Mouse (Mus musculus) hindbrain, embryonic 14.5 days (tissue): ENCODE data around the gene Usp37. TPM values are rescaled to one million over a fixed set of nuclear protein-coding genes. Genes with fewer than 3 reads are reported as not detected.
A peak's percentile ranks its signal among the peaks of the same experiment; 100 is the strongest.

ENCODE experiments used
- ATAC-seq: fragments of 200-750 bp; cut with Nextera tagmentation; 2 replicates; pipeline ENCODE4 v1.8.0; 2017; ENCODE audit warnings: moderate number of reproducible peaks, mild to moderate bottlenecking, moderate TSS enrichment, moderate library complexity; ENCODE audit not compliant: low FRiP score
- DNase-seq: peaks from one replicate; pipeline ENCODE4 v3.0.0-alpha.2; 2015; ENCODE audit warnings: low spot score
- H3K27ac ChIP-seq: fragments of 300-500 bp; sonication (generic); 2 replicates; pipeline ENCODE4 v1.5.1; 2014; ENCODE audit warnings: mild to moderate bottlenecking, moderate library complexity
- H3K27me3 ChIP-seq: fragments of 300-500 bp; sonication (generic); 2 replicates; pipeline ENCODE4 v1.6.1; 2014; ENCODE audit warnings: mild to moderate bottlenecking, low read length, mixed read lengths; ENCODE audit not compliant: control insufficient read depth, insufficient read depth
- H3K36me3 ChIP-seq: fragments of 300-500 bp; sonication (generic); replicated peaks from 2 replicates; pipeline ENCODE4 v1.6.1; 2014; ENCODE audit not compliant: control insufficient read depth, insufficient read depth
- H3K4me1 ChIP-seq: fragments of 300-500 bp; sonication (generic); replicated peaks from 2 replicates; pipeline ENCODE4 v1.6.1; 2014; ENCODE audit warnings: antibody characterized with exemption, low read length, mixed read lengths; ENCODE audit not compliant: control insufficient read depth, insufficient read depth
- H3K4me2 ChIP-seq: fragments of 300-500 bp; sonication (generic); replicated peaks from 2 replicates; pipeline ENCODE4 v1.6.1; 2014; ENCODE audit warnings: mild to moderate bottlenecking, moderate library complexity
- H3K4me3 ChIP-seq: fragments of 300-500 bp; sonication (generic); replicated peaks from 2 replicates; pipeline ENCODE4 v1.5.1; 2014; ENCODE audit warnings: mild to moderate bottlenecking, low read length
- H3K9ac ChIP-seq: fragments of 300-500 bp; sonication (generic); 2 replicates; pipeline ENCODE4 v1.6.1; 2014
- H3K9me3 ChIP-seq: fragments of 300-500 bp; sonication (generic); 2 replicates; pipeline ENCODE4 v1.6.1; 2016; ENCODE audit warnings: low read length; ENCODE audit not compliant: control insufficient read depth
- WGBS: fragments of 180-500 bp; shearing (Covaris S2); extraction: QIAGEN DNeasy Blood & Tissue Kit; methylation state at CpG from one replicate; pipeline ENCODE4 v1.1.7; 2014; 5-methylcytosine and 5-hydroxymethylcytosine counted together
- polyA plus RNA-seq: library from polyadenylated mRNA; unstranded; fragments of >200 nt; fragmentation: Nextera tagmentation; extraction: Ambion mirVana; gene quantifications from 2 replicates; pipeline ENCODE4 v1.2.1, GENCODE M21; 2014

Usp37 gene
- polyA plus RNA-seq, 1 experiment from 2014 or later = 26.5 TPM

- Histone ChIP-seq H3K4me3 (no peak overlapping the region), H3K9me3 (no peaks in the 10 kb centered on the region), H3K4me1 (peaks cover 17% of the 10 kb centered on the region), H3K9ac (no peak overlapping the region), H3K27ac (no peak overlapping the region), H3K36me3 (peaks cover 12% of the 10 kb centered on the region; the same call in 1 of the 2 replicates), H3K27me3 (peaks cover 8% of the 10 kb centered on the region), H3K4me2 (no peak overlapping the region)
- DNase-seq (no peak), ATAC-seq (no peak)
- 93% methylated on average over 15 of the region's 15 CpGs for WGBS
Observed at GRCm38 (mm10) chr1:74394858-74395257, 149.2 kb downstream of the Usp37 start.

- DNase-seq = no peak
- 94% methylated on average over 9 of the region's 9 CpGs for WGBS
- Histone ChIP-seq H3K9ac (no peak overlapping the region), H3K27ac (no peak overlapping the region), H3K9me3 (no peaks in the 10 kb centered on the region), H3K4me1 (peaks cover 17% of the 10 kb centered on the region), H3K36me3 (peaks cover 12% of the 10 kb centered on the region; the same call in 1 of the 2 replicates), H3K27me3 (peaks cover 13% of the 10 kb centered on the region), H3K4me3 (no peak overlapping the region), H3K4me2 (no peak overlapping the region)
- ATAC-seq = no peak
Observed at GRCm38 (mm10) chr1:74394311-74394710, 149.8 kb downstream of the Usp37 start.

- DNase-seq (no peak), ATAC-seq (no peak)
- Histone ChIP-seq H3K4me2 (no peak overlapping the region), H3K4me1 (peaks cover 17% of the 10 kb centered on the region), H3K4me3 (no peak overlapping the region), H3K27ac (no peak overlapping the region), H3K9me3 (no peaks in the 10 kb centered on the region), H3K36me3 (peaks cover 12% of the 10 kb centered on the region; the same call in 1 of the 2 replicates), H3K27me3 (peaks cover 15% of the 10 kb centered on the region), H3K9ac (no peak overlapping the region)
- WGBS = 85% methylated on average over 9 of the region's 9 CpGs
Observed at GRCm38 (mm10) chr1:74393697-74394096, 150.4 kb downstream of the Usp37 start.

- no peak overlapping the region for H3K27ac ChIP-seq
- H3K4me2 ChIP-seq = peak overlapping the region; percentile 95
- DNase-seq (no peak), ATAC-seq (no peak)
- H3K4me3 ChIP-seq = peak overlapping the region; percentile 91
- H3K27me3 ChIP-seq = peaks cover 15% of the 10 kb centered on the region
- peak overlapping the region; percentile 81; the same call in 1 of the 2 replicates for H3K9ac ChIP-seq
- WGBS = 42% methylated on average over 7 of the region's 7 CpGs
- no peaks in the 10 kb centered on the region for H3K9me3 ChIP-seq
- H3K36me3 ChIP-seq = peaks cover 12% of the 10 kb centered on the region; the same call in 1 of the 2 replicates
- peaks cover 17% of the 10 kb centered on the region for H3K4me1 ChIP-seq
Observed at GRCm38 (mm10) chr1:74393010-74393409, 151.1 kb downstream of the Usp37 start.

GRCm38 (mm10) chr1:74392446-74392994 is 151.6 kb downstream of the Usp37 start:
- H3K9me3 ChIP-seq = no peaks in the 10 kb centered on the region
- peak overlapping the region; percentile 91 for H3K4me3 ChIP-seq

GRCm38 (mm10) chr1:74391844-74392441 is 152.1 kb downstream of the Usp37 start:
- peaks cover 17% of the 10 kb centered on the region for H3K4me1 ChIP-seq
- peak overlapping the region; percentile 95 for H3K4me2 ChIP-seq
- peak; percentile 52 for ATAC-seq
- peak overlapping the region; percentile 91 for H3K4me3 ChIP-seq
- 1% methylated on average over 23 of the region's 63 CpGs for WGBS
- H3K27me3 ChIP-seq = peaks cover 15% of the 10 kb centered on the region
- no peaks in the 10 kb centered on the region for H3K9me3 ChIP-seq
- peak overlapping the region; percentile 86 for H3K27ac ChIP-seq
- peaks cover 12% of the 10 kb centered on the region; the same call in 1 of the 2 replicates for H3K36me3 ChIP-seq
- peak; percentile 27 for DNase-seq
- peak overlapping the region; percentile 81 for H3K9ac ChIP-seq

More at GRCm38 (mm10) chr1:74392446-74392994, 151.6 kb downstream of the Usp37 start:
- WGBS = 3% methylated on average over 16 of the region's 16 CpGs
- Histone ChIP-seq H3K4me1 (peaks cover 17% of the 10 kb centered on the region), H3K9ac (peak overlapping the region; percentile 81), H3K27me3 (peaks cover 15% of the 10 kb centered on the region), H3K27ac (peak overlapping the region; percentile 86), H3K36me3 (peaks cover 12% of the 10 kb centered on the region; the same call in 1 of the 2 replicates), H3K4me2 (peak overlapping the region; percentile 95)
- DNase-seq = no peak
- peak; percentile 14 for ATAC-seq

GRCm38 (mm10) chr1:74390924-74391748 is 152.9 kb downstream of the Usp37 start, which contains the start of gene Ctdsp1:
Ctdsp1 (plus strand) TSS chr1:74391509.
- H3K4me1 ChIP-seq = peaks cover 17% of the 10 kb centered on the region
- H3K4me3 ChIP-seq = peak within 1 kb of the TSS; percentile 91
- DNase-seq (peak; percentile 96), ATAC-seq (peak; percentile 84)
- H3K27ac ChIP-seq = peak within 1 kb of the TSS; percentile 86
- H3K36me3 ChIP-seq = peaks cover 12% of the 10 kb centered on the region; the same call in 1 of the 2 replicates
- H3K4me2 ChIP-seq = peak within 1 kb of the TSS; percentile 95
- peak within 1 kb of the TSS; percentile 81 for H3K9ac ChIP-seq
- no peaks in the 10 kb centered on the region for H3K9me3 ChIP-seq
- H3K27me3 ChIP-seq = peaks cover 15% of the 10 kb centered on the region
- 3% methylated on average over 47 of the region's 51 CpGs for WGBS

GRCm38 (mm10) chr1:74390287-74390906 is 153.7 kb downstream of the Usp37 start:
- H3K27ac ChIP-seq = no peak overlapping the region; the same call in 1 of the 2 replicates
- H3K9ac ChIP-seq = no peak overlapping the region
- H3K36me3 ChIP-seq = peaks cover 12% of the 10 kb centered on the region; the same call in 1 of the 2 replicates
- peak overlapping the region; percentile 91; the same call in 1 of the 2 replicates for H3K4me3 ChIP-seq
- 8% methylated on average over 21 of the region's 21 CpGs for WGBS
- H3K4me1 ChIP-seq = peaks cover 17% of the 10 kb centered on the region
- H3K27me3 ChIP-seq = peaks cover 15% of the 10 kb centered on the region
- ATAC-seq (no peak), DNase-seq (peak; percentile 31)
- H3K9me3 ChIP-seq = no peaks in the 10 kb centered on the region
- H3K4me2 ChIP-seq = peak overlapping the region; percentile 95
